Mouse (Mus musculus) midbrain, embryonic 16.5 days (tissue): ENCODE data around the gene Ntrk3. TPM values are rescaled to one million over a fixed set of nuclear protein-coding genes. Genes with fewer than 3 reads are reported as not detected.

ENCODE experiments used
- ATAC-seq: fragments of 200-750 bp; cut with Nextera tagmentation; 2 replicates; pipeline ENCODE4 v1.8.0; 2017; ENCODE audit warnings: moderate TSS enrichment
- H3K27ac ChIP-seq: fragments of 300-500 bp; sonication (generic); 2 replicates; pipeline ENCODE4 v1.5.1; 2014; ENCODE audit warnings: mild to moderate bottlenecking, low read length, mixed read lengths
- H3K27me3 ChIP-seq: fragments of 300-500 bp; sonication (generic); 2 replicates; pipeline ENCODE4 v1.6.1; 2014; ENCODE audit warnings: low read depth, low read length, mixed read lengths; ENCODE audit not compliant: control insufficient read depth, insufficient read depth
- H3K36me3 ChIP-seq: fragments of 300-500 bp; sonication (generic); 2 replicates; pipeline ENCODE4 v1.6.1; 2014; ENCODE audit warnings: mild to moderate bottlenecking, low read length, moderate library complexity, mixed read lengths; ENCODE audit not compliant: control insufficient read depth, insufficient read depth
- H3K4me1 ChIP-seq: fragments of 300-500 bp; sonication (generic); 2 replicates; pipeline ENCODE4 v1.6.1; 2014; ENCODE audit warnings: mild to moderate bottlenecking, low read length, mixed read lengths; ENCODE audit not compliant: control insufficient read depth, insufficient read depth
- H3K4me2 ChIP-seq: fragments of 300-500 bp; sonication (generic); 2 replicates; pipeline ENCODE4 v1.6.1; 2014; ENCODE audit warnings: mild to moderate bottlenecking, low read length, mixed read lengths
- H3K4me3 ChIP-seq: fragments of 300-500 bp; sonication (generic); 2 replicates; pipeline ENCODE4 v1.5.1; 2014; ENCODE audit warnings: low read depth, mild to moderate bottlenecking, low read length, moderate library complexity, mixed read lengths
- H3K9ac ChIP-seq: fragments of 300-500 bp; sonication (generic); 2 replicates; pipeline ENCODE4 v1.6.1; 2014; ENCODE audit warnings: low read depth, low read length, mixed read lengths
- H3K9me3 ChIP-seq: fragments of 300-500 bp; sonication (generic); replicated peaks from 2 replicates; pipeline ENCODE4 v1.6.1; 2014; ENCODE audit warnings: mild to moderate bottlenecking, low read length, mixed read lengths; ENCODE audit not compliant: control insufficient read depth, poor library complexity, severe bottlenecking
- WGBS: fragments of 180-500 bp; shearing (Covaris S2); extraction: QIAGEN DNeasy Blood & Tissue Kit; methylation state at CpG from one replicate; pipeline ENCODE4 v1.1.7; 2014; 5-methylcytosine and 5-hydroxymethylcytosine counted together
- polyA plus RNA-seq: library from polyadenylated mRNA; unstranded; fragments of >200 nt; fragmentation: Nextera tagmentation; extraction: Ambion mirVana; gene quantifications from 2 replicates; pipeline ENCODE4 v1.2.1, GENCODE M21; 2015

Gene Ntrk3
- polyA plus RNA-seq, 1 experiment from 2014 or later, result 24.7 TPM

DNA sequence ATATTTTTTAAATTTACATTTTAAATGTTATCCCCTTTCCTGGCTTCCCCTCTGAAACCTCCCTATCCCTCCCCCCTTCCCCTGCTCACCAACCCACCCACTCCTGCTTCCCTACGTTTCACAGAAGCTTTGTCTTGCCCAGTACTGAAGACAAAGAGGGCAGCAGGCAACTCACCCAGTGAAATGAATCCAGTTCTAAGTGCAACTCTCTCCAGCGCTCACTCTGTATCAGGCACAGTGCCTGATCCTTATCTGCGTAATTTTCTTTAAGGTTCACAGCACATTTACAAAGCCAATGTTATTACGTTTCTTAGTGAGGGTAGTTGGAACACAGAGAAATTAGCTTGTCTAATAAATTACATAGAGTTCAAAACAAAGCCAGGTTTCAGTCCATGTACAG is 592.6 kb downstream of the Ntrk3 start:
- Histone ChIP-seq H3K27me3 (no peaks in the 10 kb centered on the region), H3K4me2 (no peak overlapping the region), H3K4me1 (no peaks in the 10 kb centered on the region), H3K4me3 (no peak overlapping the region), H3K36me3 (no peaks in the 10 kb centered on the region), H3K9me3 (no peaks in the 10 kb centered on the region; the same call in 1 of the 2 replicates), H3K27ac (no peak overlapping the region), H3K9ac (no peak overlapping the region)
- WGBS, result 34% methylated on average over 4 of the region's 4 CpGs
- no peak for ATAC-seq

DNA sequence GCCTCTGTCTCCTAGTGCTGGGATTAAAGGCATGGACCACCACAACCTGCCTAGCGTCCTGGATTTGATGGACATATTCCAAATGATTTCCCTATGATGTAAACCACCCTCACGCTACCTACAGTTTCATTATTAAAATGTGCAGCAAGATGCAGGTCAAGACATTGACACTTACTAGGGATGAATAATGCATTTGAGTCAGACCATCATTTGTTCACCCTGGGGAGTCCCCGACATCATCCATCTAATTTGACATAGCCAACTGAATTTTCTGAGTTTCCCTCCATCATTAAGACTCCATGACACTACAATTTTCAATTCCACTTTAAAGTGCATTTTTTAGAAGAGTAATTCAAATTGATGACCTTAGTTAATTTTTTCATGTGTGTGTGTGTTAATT is 593.0 kb downstream of the Ntrk3 start:
- WGBS, result 68% methylated on average over 3 of the region's 3 CpGs
- no peak overlapping the region for H3K27ac ChIP-seq
- no peak overlapping the region for H3K9ac ChIP-seq
- no peaks in the 10 kb centered on the region for H3K27me3 ChIP-seq
- H3K4me2 ChIP-seq, result no peak overlapping the region
- H3K4me3 ChIP-seq, result no peak overlapping the region
- no peaks in the 10 kb centered on the region for H3K36me3 ChIP-seq
- no peaks in the 10 kb centered on the region; the same call in 1 of the 2 replicates for H3K9me3 ChIP-seq
- no peaks in the 10 kb centered on the region for H3K4me1 ChIP-seq
- no peak for ATAC-seq

- Histone ChIP-seq H3K9me3 (no peaks in the 10 kb centered on the region), H3K4me1 (no peaks in the 10 kb centered on the region), H3K36me3 (no peaks in the 10 kb centered on the region), H3K4me2 (no peak overlapping the region), H3K27me3 (no peaks in the 10 kb centered on the region), H3K27ac (no peak overlapping the region), H3K4me3 (no peak overlapping the region), H3K9ac (no peak overlapping the region)
- 97% methylated on average over 1 of the region's 1 CpGs for WGBS
- ATAC-seq, result no peak
These were observed 607.8 kb downstream of the Ntrk3 start for GRCm38 (mm10) chr7:78129966-78130365.

Other genes starting within 250 kb of the Ntrk3 start
- 61.9 and 69.2 TPM in 2 replicates for gene Mrps11, start 45.1 kb upstream of the Ntrk3 start, polyA plus RNA-seq
- 54.5 and 54.7 TPM in 2 replicates for gene Mrpl46, start 45.5 kb upstream of the Ntrk3 start, polyA plus RNA-seq
- gene Det1, start 109.3 kb upstream of the Ntrk3 start, polyA plus RNA-seq, result 14.0 and 14.1 TPM in 2 replicates
- gene Aen, start 157.8 kb upstream of the Ntrk3 start, polyA plus RNA-seq, result 48.5 and 54.0 TPM in 2 replicates
- 1.1 and 2.7 TPM in 2 replicates for gene Isg20, start 175.4 kb upstream of the Ntrk3 start, polyA plus RNA-seq